Mouse (Mus musculus) mesoderm, embryonic 11.5 days (tissue): ENCODE results near the gene Tspan31.
"Not testable (repeated sequence)": the region's sequence is repeated elsewhere in the genome, so short reads cannot be mapped to it uniquely, and the experiment has no call there.

ENCODE experiments used
- DNase-seq: peaks from one replicate; pipeline ENCODE4 v3.0.0-alpha.2; 2012; ENCODE audit warnings: low read depth, low spot score

The Tspan31 gene

GRCm38 (mm10) chr10:127083915-127084306 is 13.8 kb upstream of the Tspan31 start:
- no peak for DNase-seq

- no peak for DNase-seq
Observed at GRCm38 (mm10) chr10:127083292-127083914, 13.3 kb upstream of the Tspan31 start.

GRCm38 (mm10) chr10:127081996-127082620 is 12.0 kb upstream of the Tspan31 start:
- no peak for DNase-seq

DNA sequence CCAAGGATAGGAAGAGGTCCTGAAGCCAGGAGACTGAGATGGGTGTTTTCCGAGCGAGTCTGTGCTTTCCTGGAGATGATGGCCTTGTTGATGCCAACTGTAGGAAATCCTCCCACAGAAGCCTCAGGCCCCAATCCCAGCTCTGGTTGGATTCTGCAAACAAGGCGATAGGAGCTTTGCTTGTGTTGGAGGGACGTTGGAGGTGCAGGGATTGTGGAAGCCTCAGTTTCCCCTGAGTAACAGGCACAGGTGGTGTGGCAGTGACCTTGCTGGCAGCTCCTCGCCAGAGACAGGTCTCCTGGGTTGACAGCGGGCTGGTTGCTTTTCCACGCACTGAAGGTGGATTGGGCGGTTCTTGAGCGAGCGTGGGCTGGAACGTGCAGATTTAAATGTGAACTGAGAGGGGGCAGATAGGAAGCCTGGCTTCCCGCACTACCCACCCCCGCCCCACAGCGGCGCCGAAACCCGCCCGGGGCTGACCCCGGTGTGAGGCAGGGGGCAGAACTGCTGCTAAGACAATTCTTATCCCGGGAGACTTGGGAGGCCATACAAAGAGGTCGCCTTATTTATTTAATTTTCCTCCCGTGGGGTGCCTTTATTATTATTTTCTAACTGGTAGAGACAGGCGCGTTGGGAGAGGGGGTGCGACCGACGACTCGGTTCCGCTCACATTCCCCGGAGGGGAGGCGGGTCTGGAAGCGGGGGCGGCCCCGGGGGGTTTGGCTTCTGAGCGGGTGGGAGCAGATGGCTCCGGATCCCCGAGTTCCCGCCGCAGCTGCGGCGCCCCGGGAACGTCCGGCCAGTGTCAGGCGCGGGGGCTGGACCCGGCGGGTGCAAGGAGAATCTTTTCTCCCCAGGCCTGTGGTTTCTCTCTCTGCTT is 11.1 kb upstream of the Tspan31 start:
- no peak for DNase-seq

DNA sequence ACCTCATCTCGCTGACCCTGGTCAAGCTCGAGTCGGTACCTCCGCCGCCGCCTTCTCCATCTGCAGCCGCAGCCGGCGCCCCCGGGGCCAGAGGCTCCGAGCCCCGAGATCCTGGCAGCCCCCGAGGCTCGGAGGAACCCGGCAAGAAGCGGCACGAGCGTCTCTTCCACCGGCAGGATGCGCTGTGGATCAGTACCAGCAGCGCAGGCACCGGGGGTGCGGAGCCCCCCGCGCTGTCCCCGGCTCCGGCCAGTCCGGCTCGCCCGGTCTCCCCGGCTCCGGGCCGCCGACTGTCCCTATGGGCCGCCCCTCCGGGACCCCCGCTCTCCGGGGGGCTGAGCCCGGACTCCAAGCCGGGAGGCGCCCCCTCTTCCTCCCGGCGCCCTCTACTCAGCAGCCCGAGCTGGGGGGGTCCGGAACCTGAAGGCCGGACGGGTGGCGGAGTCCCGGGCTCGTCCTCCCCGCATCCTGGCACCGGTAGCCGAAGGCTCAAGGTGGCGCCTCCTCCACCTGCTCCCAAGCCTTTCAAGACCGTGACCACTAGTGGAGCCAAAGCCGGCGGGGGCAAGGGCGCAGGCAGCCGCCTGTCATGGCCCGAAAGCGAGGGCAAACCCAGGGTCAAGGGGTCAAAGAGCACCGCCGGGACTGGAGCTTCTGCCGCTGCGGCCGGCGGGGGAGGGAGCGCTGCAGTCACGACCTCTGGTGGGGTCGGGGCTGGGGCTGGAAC is 9.8 kb upstream of the Tspan31 start:
- no peak for DNase-seq

DNA sequence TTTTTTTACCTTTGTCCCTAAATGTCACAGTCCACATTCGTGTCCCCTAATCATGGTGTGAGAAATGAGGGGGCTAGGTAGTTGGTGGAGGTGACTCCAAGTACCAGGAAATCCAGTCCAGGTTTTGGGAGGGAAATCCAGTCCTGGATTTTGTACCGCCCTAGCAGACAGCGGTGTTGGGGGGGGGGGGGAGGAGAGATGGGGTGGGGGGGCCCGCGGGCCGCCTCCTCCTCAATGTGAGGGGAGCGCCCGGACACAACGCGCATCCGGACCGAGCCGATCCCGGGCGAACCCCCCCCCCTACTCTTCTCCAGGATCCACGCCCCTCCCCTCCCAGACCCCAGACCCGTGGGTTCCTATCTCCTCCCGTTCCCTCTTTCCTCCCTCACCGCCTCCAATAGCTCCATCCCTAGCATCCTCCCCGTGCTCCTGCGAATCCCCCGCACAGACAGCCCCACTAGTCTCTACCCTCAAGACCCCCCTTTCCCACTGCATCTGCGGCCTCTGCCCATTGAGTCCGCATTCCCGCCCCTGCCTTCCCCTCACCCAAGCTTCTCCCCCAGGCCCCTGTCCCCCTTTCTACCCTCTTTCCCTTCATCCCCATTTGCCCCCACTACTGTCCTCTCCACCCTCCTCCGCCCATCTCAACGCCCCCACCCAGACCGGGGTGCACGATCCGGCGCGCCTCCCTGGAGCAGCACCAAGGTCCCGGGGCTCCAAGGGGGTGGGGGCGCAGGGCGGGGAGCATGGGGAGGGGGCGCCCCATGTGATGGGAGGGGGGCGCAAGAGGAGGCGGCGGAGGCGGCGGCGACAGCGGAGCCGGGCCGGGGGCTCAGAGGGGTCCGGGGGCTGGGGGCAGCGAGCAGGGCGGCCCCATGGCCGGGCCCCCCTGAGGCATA is 8.9 kb upstream of the Tspan31 start:
- peak; percentile 60 for DNase-seq

GRCm38 (mm10) chr10:127078001-127078676 is 8.1 kb upstream of the Tspan31 start:
- DNase-seq, result no peak

- no peak for DNase-seq
Observed at GRCm38 (mm10) chr10:127077515-127077914, 7.5 kb upstream of the Tspan31 start.

DNA sequence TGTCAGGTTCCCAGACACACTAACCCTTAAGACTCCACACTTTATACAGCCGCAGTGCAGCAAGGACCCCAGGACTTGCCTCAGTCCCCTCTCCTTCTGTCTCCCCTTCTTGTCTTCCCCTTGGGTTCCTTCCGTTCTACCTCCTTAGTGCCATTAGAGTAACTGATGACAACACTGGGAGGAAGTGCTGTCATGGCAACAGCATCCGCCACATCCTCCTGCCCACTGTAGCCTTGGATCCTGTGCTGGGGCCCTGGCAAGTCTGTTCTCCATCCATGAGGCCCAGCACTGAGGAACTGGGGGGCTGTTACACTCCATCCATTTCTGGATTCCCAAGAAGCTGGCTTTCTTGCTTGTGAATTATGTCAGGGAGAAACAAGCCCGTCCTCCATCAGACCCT is 6.0 kb upstream of the Tspan31 start:
- DNase-seq, result no peak

DNA sequence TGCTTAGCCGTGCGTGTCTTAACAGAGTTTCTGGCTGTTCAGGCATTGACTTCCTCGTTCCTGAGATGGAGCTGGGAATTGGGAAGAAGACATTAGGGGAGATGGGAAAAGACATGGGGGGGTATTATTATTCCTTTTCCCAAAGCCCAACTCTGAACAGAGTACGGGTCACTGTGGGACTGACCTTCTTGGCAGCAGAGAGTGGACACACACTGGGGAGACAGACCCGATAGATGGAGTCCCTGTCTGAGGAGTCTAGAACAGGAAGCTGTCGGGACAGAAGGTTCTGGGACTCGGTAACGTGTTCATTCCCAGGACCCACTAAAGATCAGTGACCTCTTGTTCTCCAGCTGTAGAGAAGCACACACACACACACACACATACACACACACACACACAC is 5.6 kb upstream of the Tspan31 start:
- DNase-seq, result no peak

- DNase-seq, result no peak
Observed at GRCm38 (mm10) chr10:127075080-127075479, 5.0 kb upstream of the Tspan31 start, which contains the start of gene Agap2. Gene Agap2 (plus strand): TSS chr10:127075284.

- DNase-seq, result no peak
Observed at GRCm38 (mm10) chr10:127073981-127074380, 3.9 kb upstream of the Tspan31 start.

GRCm38 (mm10) chr10:127072969-127073368 is 2.9 kb upstream of the Tspan31 start:
- not testable (repeated sequence) for DNase-seq

DNA sequence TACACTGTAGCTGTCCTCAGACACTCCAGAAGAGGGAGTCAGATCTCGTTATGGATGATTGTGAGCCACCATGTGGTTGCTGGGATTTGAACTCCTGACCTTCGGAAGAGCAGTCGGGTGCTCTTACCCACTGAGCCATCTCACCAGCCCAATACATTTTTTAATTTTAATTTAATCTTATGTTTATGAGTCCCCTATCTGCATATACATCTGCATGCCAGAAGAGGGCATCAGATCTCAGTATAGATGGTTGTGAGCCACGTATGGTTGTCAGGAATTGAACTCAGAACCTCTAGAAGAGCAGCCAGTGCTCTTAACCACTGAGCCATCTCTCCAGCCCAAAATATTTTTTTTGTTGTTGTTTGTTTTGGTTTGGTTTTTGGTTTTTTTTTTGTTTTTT is 2.2 kb upstream of the Tspan31 start:
- not testable (repeated sequence) for DNase-seq

- no peak for DNase-seq
Observed at GRCm38 (mm10) chr10:127071203-127071602, 1.1 kb upstream of the Tspan31 start.

DNA sequence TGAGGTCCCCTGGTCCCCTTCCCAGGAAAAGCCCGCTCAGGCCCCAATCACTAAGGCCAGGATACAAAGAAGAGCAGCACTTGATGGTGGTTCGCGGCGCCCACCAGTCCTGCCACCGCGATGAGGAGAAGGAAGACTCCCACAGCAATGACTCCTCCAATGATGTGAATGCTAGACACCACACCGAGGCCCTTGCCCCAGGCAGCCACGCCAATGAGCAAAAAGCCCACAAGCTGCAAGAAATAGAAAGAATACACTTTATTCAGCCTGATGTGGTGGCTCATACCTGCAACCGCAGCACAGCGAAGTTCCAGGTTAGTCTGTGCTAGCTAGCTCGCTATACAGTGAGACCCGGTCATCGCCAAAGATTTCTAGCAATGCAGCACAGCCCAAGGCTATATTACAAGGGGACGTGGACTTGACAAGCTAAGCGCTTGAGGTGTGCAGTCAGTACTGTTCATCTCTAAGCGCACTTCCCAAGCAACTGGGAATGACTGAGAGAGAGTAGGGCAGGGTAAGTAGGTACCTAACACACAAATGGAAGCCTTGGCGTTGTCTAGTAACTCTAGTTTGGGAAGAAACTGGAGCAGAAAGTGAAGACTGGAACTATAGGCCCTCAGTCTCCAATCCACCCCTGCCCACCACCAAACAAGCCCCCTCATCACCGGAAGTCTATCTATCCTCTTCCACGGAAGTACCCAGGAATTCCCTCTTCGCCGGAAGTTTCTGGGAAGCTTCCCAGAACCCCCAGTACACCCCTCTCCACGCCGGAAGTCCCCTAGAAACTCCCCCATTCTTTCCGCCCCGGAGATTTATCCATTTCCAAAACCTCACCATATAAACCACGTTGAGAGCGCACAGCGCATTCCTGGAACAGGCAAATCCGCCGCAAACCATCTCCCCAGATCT is 529 bp downstream of the Tspan31 start:
- peak; percentile 82 for DNase-seq

DNA sequence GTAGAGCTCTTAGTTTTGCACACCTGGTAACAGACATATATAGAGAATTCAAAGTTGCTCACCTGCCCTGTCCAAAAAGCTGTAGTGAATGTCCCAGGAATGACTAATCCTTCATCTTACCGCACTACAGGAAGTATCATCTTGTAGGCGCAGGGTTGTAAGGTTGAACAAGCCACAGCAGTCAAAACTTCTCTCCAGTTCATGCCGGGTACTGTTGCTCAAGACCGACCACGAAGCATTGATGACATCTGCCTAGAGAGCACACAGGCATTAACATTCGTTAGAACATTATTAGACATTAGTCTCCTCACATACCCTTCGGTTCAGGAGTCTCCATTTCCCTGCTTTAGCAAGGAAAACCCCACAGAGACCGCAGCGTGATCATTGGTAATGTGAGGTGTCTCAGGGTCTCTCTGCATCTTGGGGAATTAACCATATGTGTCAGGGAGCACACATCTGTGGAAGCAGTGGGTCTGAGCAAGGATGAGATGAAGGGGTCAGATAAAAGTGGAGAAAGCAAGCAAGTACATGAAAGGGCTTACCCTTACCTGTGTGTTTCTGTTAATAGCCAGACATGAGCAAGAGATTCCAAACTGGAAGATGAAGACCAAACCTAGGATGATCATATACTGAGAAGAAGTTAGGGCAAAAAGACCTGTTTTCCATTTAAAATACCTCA is 1.6 kb downstream of the Tspan31 start:
- no peak for DNase-seq

- no peak for DNase-seq
Observed at GRCm38 (mm10) chr10:127066519-127067018, 3.5 kb downstream of the Tspan31 start.
